Mouse (Mus musculus): ENCODE results near the gene Hikeshi.

- TF ChIP-seq CTCF (IDR thresholded peaks at IDR 0.05; ENCODE audit: control insufficient read depth, insufficient read depth, insufficient replicate concordance, low read depth, low read length) = no peak
- TF ChIP-seq POLR2A (IDR thresholded peaks at IDR 0.05; ENCODE audit: control insufficient read depth, low read depth, low read length) = peak; percentile 82
These were observed 39.8 kb upstream of the Hikeshi start, which contains the start of gene Eed for GRCm38 (mm10) chr7:89980485-89981422.
